Mouse (Mus musculus): Measurements from ENCODE around the gene Grik3. TPM values are rescaled to one million over a fixed set of nuclear protein-coding genes. Genes with fewer than 3 reads are reported as not detected.

Gene Grik3
- polyA plus RNA-seq, 1 experiment, result 0.09 TPM

DNA sequence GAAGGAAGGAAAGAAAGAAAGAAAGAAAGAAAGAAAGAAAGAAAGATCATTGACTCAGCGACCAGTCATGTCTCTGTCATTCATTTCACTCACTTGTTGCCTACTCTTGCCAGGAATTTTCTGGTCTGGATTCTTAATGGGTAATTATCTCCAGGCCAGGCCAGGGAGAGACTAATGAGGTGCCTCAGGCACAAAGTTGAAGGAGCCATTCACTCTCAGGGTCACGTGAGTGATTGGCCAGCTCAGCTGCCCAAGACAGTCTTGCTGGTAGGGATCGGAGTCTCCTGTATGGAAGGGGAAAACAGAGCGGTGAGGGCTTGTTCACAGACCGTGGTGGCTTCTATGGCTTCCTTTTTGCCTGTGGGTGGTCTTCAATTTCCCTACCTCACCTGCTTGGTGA lies 82.5 kb downstream of the Grik3 start:
- no peaks in the 10 kb centered on the region for H3K4me1 ChIP-seq (ENCODE audit: control insufficient read depth, insufficient read depth, low read length)
- no peaks in the 10 kb centered on the region for H3K27me3 ChIP-seq (replicated peaks; ENCODE audit: control insufficient read depth, insufficient read depth, low read length)
- H3K36me3 ChIP-seq (ENCODE audit: control insufficient read depth, insufficient read depth, low read length), result no peaks in the 10 kb centered on the region
- WGBS, result 6% methylated on average over 5 of the region's 5 CpGs
- H3K27ac ChIP-seq (ENCODE audit: insufficient read depth, low read depth, low read length), result no peak overlapping the region
- TF ChIP-seq CTCF (conservative IDR thresholded peaks at IDR 0.05; ENCODE audit: insufficient read depth, insufficient read length, low read depth, low read length) (no peak), POLR2A (IDR thresholded peaks at IDR 0.05; ENCODE audit: low read depth, low read length) (no peak)
- no peak for DNase-seq
- no peak overlapping the region for H3K4me3 ChIP-seq (ENCODE audit: insufficient read depth, low read depth, low read length)

DNA sequence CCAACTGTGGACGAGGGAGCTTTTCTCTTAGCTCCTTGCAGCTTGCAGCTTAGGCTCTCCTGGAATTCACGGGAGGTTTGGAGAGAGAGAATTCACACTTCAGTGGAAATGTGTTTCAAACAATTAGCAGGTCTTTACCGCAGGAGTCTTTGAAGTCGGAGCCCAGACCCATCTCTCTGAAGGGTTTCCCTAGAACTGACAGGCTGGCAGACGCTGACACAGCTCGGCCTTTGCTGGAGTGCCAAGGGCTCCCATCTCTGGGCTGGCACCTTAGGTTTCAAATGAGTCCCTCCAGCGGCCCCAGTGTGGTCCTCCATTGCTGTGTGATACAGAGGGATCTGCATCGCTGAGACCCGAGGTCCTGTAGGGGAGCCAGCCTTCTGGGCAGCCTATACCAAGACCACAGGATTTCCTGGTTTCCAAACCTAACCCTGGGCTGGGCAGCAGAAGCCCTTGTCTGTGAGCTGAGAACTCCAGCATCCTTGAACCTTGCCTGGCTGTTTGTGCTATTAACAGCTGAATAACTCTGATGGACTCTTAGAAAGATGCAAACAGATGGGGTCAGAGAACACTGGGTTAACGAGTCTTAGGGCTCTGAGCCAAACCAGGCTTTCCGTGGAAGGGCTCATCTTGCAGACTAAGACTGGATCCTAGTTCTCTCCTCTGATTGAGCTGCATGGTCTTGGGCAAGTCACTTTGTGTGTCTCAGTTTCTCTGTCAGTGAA lies 83.6 kb downstream of the Grik3 start:
- Histone ChIP-seq H3K27ac (ENCODE audit: insufficient read depth, low read depth, low read length) (no peak overlapping the region), H3K4me3 (ENCODE audit: insufficient read depth, low read depth, low read length) (no peak overlapping the region), H3K27me3 (replicated peaks; ENCODE audit: control insufficient read depth, insufficient read depth, low read length) (no peaks in the 10 kb centered on the region), H3K36me3 (ENCODE audit: control insufficient read depth, insufficient read depth, low read length) (no peaks in the 10 kb centered on the region), H3K4me1 (ENCODE audit: control insufficient read depth, insufficient read depth, low read length) (no peaks in the 10 kb centered on the region)
- peak; percentile 47 for DNase-seq
- no peak for TF ChIP-seq CTCF (conservative IDR thresholded peaks at IDR 0.05; ENCODE audit: insufficient read depth, insufficient read length, low read depth, low read length)
- TF ChIP-seq POLR2A (IDR thresholded peaks at IDR 0.05; ENCODE audit: low read depth, low read length), result no peak
- 4% methylated on average over 11 of the region's 11 CpGs for whole genome bisulfite sequencing

DNA sequence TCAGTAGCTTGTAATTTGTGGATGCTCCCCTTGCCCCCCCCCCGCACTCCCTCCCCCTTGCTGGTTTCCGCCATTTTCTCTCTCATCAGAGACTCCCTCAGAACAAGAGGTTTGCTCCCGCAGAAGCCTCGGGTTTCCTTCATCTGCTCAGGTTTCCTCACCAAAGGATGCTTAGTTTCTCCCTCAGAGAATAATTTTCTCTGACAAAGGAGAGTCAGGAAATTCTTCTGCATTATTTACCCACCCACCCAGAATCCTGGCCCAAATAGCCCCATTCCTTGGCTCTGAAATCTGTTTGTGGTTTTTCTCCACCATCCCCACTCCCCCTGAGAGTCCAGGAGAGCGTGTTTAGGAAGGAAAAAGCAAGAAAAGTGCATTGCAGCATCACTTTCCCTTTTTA lies 89.8 kb downstream of the Grik3 start:
- no peak for DNase-seq
- 17% methylated on average over 5 of the region's 5 CpGs for WGBS
- no peak overlapping the region for H3K27ac ChIP-seq (ENCODE audit: insufficient read depth, low read depth, low read length)
- H3K36me3 ChIP-seq (ENCODE audit: control insufficient read depth, insufficient read depth, low read length), result no peaks in the 10 kb centered on the region
- no peaks in the 10 kb centered on the region for H3K27me3 ChIP-seq (replicated peaks; ENCODE audit: control insufficient read depth, insufficient read depth, low read length)
- H3K4me3 ChIP-seq (ENCODE audit: insufficient read depth, low read depth, low read length), result no peak overlapping the region
- no peaks in the 10 kb centered on the region for H3K4me1 ChIP-seq (ENCODE audit: control insufficient read depth, insufficient read depth, low read length)
- TF ChIP-seq POLR2A (IDR thresholded peaks at IDR 0.05; ENCODE audit: low read depth, low read length) (no peak), CTCF (conservative IDR thresholded peaks at IDR 0.05; ENCODE audit: insufficient read depth, insufficient read length, low read depth, low read length) (no peak)

- DNase-seq, result no peak
- Histone ChIP-seq H3K27me3 (replicated peaks; ENCODE audit: control insufficient read depth, insufficient read depth, low read length) (no peaks in the 10 kb centered on the region), H3K36me3 (ENCODE audit: control insufficient read depth, insufficient read depth, low read length) (no peaks in the 10 kb centered on the region), H3K4me3 (ENCODE audit: insufficient read depth, low read depth, low read length) (no peak overlapping the region), H3K4me1 (ENCODE audit: control insufficient read depth, insufficient read depth, low read length) (no peaks in the 10 kb centered on the region), H3K27ac (ENCODE audit: insufficient read depth, low read depth, low read length) (no peak overlapping the region)
- TF ChIP-seq CTCF (conservative IDR thresholded peaks at IDR 0.05; ENCODE audit: insufficient read depth, insufficient read length, low read depth, low read length), result no peak
- no peak for TF ChIP-seq POLR2A (IDR thresholded peaks at IDR 0.05; ENCODE audit: low read depth, low read length)
- 75% methylated on average over 9 of the region's 9 CpGs for WGBS
Measured at GRCm38 (mm10) chr4:125583272-125583671, 92.8 kb downstream of the Grik3 start.

DNA sequence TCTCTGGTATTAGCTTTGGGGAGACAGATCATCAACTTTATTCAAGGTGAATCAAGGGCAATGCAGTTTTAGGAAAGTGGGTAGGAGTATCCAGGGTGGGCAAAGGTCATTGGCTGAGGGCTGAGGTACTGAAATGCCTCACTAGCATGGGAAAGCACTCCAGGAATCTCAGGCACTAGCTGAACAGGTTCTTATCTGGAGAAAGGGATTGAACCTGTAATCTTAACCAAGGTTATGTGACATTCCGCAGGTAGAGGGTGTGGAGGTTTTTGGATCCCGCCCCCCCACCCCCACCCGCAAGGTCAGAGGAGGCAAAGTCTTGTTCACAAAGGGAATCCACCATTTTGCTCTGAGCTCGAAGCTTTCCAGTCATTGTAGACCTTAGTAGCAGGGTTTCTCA lies 93.4 kb downstream of the Grik3 start:
- Histone ChIP-seq H3K4me3 (ENCODE audit: insufficient read depth, low read depth, low read length) (no peak overlapping the region), H3K27me3 (replicated peaks; ENCODE audit: control insufficient read depth, insufficient read depth, low read length) (no peaks in the 10 kb centered on the region), H3K36me3 (ENCODE audit: control insufficient read depth, insufficient read depth, low read length) (no peaks in the 10 kb centered on the region), H3K4me1 (ENCODE audit: control insufficient read depth, insufficient read depth, low read length) (no peaks in the 10 kb centered on the region), H3K27ac (ENCODE audit: insufficient read depth, low read depth, low read length) (no peak overlapping the region)
- 67% methylated on average over 4 of the region's 4 CpGs for WGBS
- TF ChIP-seq CTCF (conservative IDR thresholded peaks at IDR 0.05; ENCODE audit: insufficient read depth, insufficient read length, low read depth, low read length), result no peak
- TF ChIP-seq POLR2A (IDR thresholded peaks at IDR 0.05; ENCODE audit: low read depth, low read length), result no peak
- no peak for DNase-seq

- Histone ChIP-seq H3K27me3 (replicated peaks; ENCODE audit: control insufficient read depth, insufficient read depth, low read length) (no peaks in the 10 kb centered on the region), H3K27ac (ENCODE audit: insufficient read depth, low read depth, low read length) (no peak overlapping the region), H3K36me3 (ENCODE audit: control insufficient read depth, insufficient read depth, low read length) (no peaks in the 10 kb centered on the region), H3K4me1 (ENCODE audit: control insufficient read depth, insufficient read depth, low read length) (no peaks in the 10 kb centered on the region), H3K4me3 (ENCODE audit: insufficient read depth, low read depth, low read length) (no peak overlapping the region)
- WGBS, result 80% methylated on average over 3 of the region's 3 CpGs
- DNase-seq, result no peak
- no peak for TF ChIP-seq CTCF (conservative IDR thresholded peaks at IDR 0.05; ENCODE audit: insufficient read depth, insufficient read length, low read depth, low read length)
Measured at GRCm38 (mm10) chr4:125584676-125585075, 94.2 kb downstream of the Grik3 start.

DNA sequence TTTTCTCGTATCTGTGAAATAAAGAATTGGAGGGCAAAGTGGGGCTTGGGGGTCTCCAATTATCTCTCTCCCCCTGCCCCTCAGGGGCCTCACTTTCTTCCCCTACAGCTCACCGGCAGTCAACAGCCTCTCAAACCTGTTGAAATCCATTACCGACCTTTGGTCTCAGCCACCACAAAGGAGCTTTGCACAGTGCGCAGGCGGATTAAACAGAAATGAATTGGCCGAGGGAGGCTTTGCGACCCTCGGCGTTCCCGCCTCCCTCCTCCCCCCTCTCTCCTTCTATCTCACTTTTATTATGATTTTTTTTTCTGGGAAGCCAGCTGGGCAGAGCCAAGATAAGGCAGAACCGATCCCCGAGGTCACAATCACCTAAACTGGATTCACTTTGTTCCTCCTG lies 97.1 kb downstream of the Grik3 start:
- no peak for TF ChIP-seq CTCF (conservative IDR thresholded peaks at IDR 0.05; ENCODE audit: insufficient read depth, insufficient read length, low read depth, low read length)
- no peak for TF ChIP-seq POLR2A (IDR thresholded peaks at IDR 0.05; ENCODE audit: low read depth, low read length)
- Histone ChIP-seq H3K27me3 (replicated peaks; ENCODE audit: control insufficient read depth, insufficient read depth, low read length) (no peaks in the 10 kb centered on the region), H3K4me3 (ENCODE audit: insufficient read depth, low read depth, low read length) (no peak overlapping the region), H3K4me1 (ENCODE audit: control insufficient read depth, insufficient read depth, low read length) (no peaks in the 10 kb centered on the region), H3K27ac (ENCODE audit: insufficient read depth, low read depth, low read length) (no peak overlapping the region), H3K36me3 (ENCODE audit: control insufficient read depth, insufficient read depth, low read length) (no peaks in the 10 kb centered on the region)
- no peak for DNase-seq
- WGBS, result 32% methylated on average over 12 of the region's 12 CpGs
